Mouse (Mus musculus): ENCODE data around the gene Glrp1. TPM values are rescaled to one million over a fixed set of nuclear protein-coding genes. Genes with fewer than 3 reads are reported as not detected.

Glrp1 gene
- polyA plus RNA-seq, 2 experiments: 0.09 TPM; not detected in 1

DNA sequence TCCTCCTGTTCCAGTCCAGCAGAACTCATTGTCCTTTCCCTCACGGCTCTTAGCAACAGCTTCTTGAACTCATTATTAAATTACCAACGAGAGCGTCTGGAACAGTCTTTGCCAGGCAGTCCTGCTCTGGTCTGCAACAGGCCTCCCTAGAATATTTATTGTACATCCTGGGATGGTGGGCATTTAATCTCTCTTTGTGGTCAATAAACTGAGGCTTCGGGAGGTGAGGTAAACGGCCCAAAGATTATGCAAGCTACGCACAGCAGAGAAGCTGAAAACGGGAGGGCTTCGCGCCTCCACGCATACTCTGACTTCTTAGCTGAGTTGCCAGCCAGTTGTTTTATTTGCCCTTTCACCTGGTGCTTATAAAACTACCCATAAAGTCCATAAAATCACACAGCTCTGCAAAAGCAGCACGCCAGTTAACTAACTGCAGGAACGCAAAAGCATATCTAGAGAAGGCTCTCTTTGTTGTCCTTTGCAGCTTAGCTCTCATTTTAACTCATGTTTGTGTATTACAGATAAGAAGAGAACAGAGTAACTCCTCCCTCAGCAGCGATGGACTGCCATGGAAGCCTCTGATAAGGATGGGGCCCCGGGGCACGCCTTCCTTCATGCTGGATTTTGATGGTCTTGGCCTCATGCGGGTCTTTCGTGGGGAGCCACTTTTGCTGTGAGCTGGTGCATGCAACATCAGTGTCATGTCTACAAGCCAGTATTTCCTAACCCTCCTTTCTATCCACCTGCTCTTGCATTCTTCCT, 18.1 kb downstream of the Glrp1 start:
- peaks cover 58 to 80% of the 10 kb centered on the region in 2 experiments for H3K4me1 ChIP-seq (replicated peaks; ENCODE audit: control insufficient read depth in 2 of 2, insufficient read depth in 2 of 2, low read length in 1 of 2)
- peak overlapping the region; percentile 95 for H3K27ac ChIP-seq
- peak overlapping the region; percentile 5 to 35 for H3K4me3 ChIP-seq (ENCODE audit: insufficient read depth in 1 of 2, low read depth in 2 of 2, low read length in 2 of 2)
- peak overlapping the region; percentile 74 for H3K4me2 ChIP-seq (ENCODE audit: low read depth)
- H3K27me3 ChIP-seq (ENCODE audit: control insufficient read depth, insufficient read depth, low read length): no peaks in the 10 kb centered on the region
- peak overlapping the region; percentile 65 for H3K9ac ChIP-seq (replicated peaks)
- no peaks in the 10 kb centered on the region for H3K9me3 ChIP-seq (ENCODE audit: control insufficient read depth, low read length)
- DNase-seq (ENCODE audit: low read depth in 3 of 3, low spot score in 3 of 3) (peak; percentile 82 to 85 (median 83)), ATAC-seq (ENCODE audit: insufficient read depth) (peak; percentile 95)
- H3K36me3 ChIP-seq (replicated peaks; ENCODE audit: control insufficient read depth, insufficient read depth, low read depth): no peaks in the 10 kb centered on the region
- WGBS (ENCODE audit: insufficient replicate concordance): 8% methylated on average over 17 of the region's 17 CpGs
- peak; percentile 92 for TF ChIP-seq EP300 (IDR thresholded peaks at IDR 0.05; ENCODE audit: low read depth)
- no peak for TF ChIP-seq CTCF (IDR thresholded peaks at IDR 0.05; ENCODE audit: low read depth)

DNA sequence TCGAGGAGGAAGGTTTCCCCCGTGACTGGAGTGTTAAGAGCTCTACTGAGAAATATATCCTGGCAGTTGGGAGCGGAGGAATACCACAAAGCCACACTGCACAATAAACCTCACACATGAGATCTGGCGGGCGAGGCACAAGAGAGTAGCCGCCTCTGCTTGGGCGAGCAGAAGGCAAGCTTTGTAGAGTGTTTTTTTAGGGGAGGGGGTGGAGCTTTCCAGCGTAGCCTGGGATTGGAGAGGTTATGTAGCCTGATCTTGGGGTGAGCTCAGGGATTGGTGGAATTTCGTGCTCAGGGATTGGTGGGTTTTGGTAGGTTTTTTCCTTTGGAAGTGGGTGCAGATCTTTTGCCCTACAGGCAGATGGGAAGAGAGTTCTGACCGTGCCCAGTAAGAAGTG, 19.7 kb downstream of the Glrp1 start:
- no peak overlapping the region for H3K27ac ChIP-seq
- WGBS (ENCODE audit: insufficient replicate concordance): 72% methylated on average over 10 of the region's 10 CpGs
- H3K4me3 ChIP-seq (ENCODE audit: insufficient read depth in 1 of 2, low read depth in 2 of 2, low read length in 2 of 2): no peak overlapping the region
- TF ChIP-seq EP300 (IDR thresholded peaks at IDR 0.05; ENCODE audit: low read depth) (no peak), CTCF (IDR thresholded peaks at IDR 0.05; ENCODE audit: low read depth) (no peak)
- no peaks in the 10 kb centered on the region for H3K27me3 ChIP-seq (ENCODE audit: control insufficient read depth, insufficient read depth, low read length)
- no peaks in the 10 kb centered on the region for H3K9me3 ChIP-seq (ENCODE audit: control insufficient read depth, low read length)
- no peak overlapping the region for H3K4me2 ChIP-seq (ENCODE audit: low read depth)
- peaks cover 58 to 73% of the 10 kb centered on the region in 2 experiments for H3K4me1 ChIP-seq (replicated peaks; ENCODE audit: control insufficient read depth in 2 of 2, insufficient read depth in 2 of 2, low read length in 1 of 2)
- no peak for ATAC-seq (ENCODE audit: insufficient read depth)
- no peak for DNase-seq (ENCODE audit: low read depth in 3 of 3, low spot score in 3 of 3)
- no peak overlapping the region for H3K9ac ChIP-seq (replicated peaks)
- no peaks in the 10 kb centered on the region for H3K36me3 ChIP-seq (replicated peaks; ENCODE audit: control insufficient read depth, insufficient read depth, low read depth)

- H3K9me3 ChIP-seq (ENCODE audit: control insufficient read depth, low read length): no peaks in the 10 kb centered on the region
- peak overlapping the region; percentile 28; the same call in 1 of the 2 replicates for H3K9ac ChIP-seq (replicated peaks)
- 10% methylated on average over 4 of the region's 4 CpGs for WGBS (ENCODE audit: insufficient replicate concordance)
- no peak overlapping the region for H3K4me3 ChIP-seq (ENCODE audit: insufficient read depth in 1 of 2, low read depth in 2 of 2, low read length in 2 of 2)
- H3K36me3 ChIP-seq (replicated peaks; ENCODE audit: control insufficient read depth, insufficient read depth, low read depth): no peaks in the 10 kb centered on the region
- H3K27ac ChIP-seq: peak overlapping the region; percentile 1
- TF ChIP-seq EP300 (IDR thresholded peaks at IDR 0.05; ENCODE audit: low read depth): no peak
- no peak for TF ChIP-seq CTCF (IDR thresholded peaks at IDR 0.05; ENCODE audit: low read depth)
- ATAC-seq (ENCODE audit: insufficient read depth): no peak
- peaks cover 57 to 70% of the 10 kb centered on the region in 2 experiments for H3K4me1 ChIP-seq (replicated peaks; ENCODE audit: control insufficient read depth in 2 of 2, insufficient read depth in 2 of 2, low read length in 1 of 2)
- no peak for DNase-seq (ENCODE audit: low read depth in 3 of 3, low spot score in 3 of 3)
- H3K27me3 ChIP-seq (ENCODE audit: control insufficient read depth, insufficient read depth, low read length): no peaks in the 10 kb centered on the region
- H3K4me2 ChIP-seq (ENCODE audit: low read depth): no peak overlapping the region
Measured at GRCm38 (mm10) chr1:88488957-88489356, 20.9 kb downstream of the Glrp1 start.

DNA sequence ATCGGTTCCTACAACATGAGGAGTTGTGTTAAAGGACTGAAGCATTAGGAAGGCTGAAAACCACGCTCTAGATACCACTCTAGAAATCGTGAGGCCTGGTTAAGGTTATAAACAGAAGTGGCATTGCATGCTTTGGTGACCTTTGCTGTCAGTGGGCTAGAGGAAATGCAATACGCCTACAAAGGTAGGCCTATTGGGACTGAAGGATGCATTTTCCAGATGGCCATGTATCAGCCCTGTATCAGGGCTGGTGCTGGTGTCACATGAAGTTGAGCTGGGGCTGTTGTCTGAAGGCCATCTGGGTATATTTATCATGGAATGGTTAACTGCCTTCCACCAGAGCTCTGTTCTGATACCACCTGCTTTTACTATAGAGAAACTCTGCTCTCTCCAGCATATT, 23.5 kb downstream of the Glrp1 start:
- no peaks in the 10 kb centered on the region for H3K36me3 ChIP-seq (replicated peaks; ENCODE audit: control insufficient read depth, insufficient read depth, low read depth)
- H3K4me2 ChIP-seq (ENCODE audit: low read depth): no peak overlapping the region
- H3K27ac ChIP-seq: peak overlapping the region; percentile 25; the same call in 1 of the 2 replicates
- H3K4me3 ChIP-seq (ENCODE audit: insufficient read depth in 1 of 2, low read depth in 2 of 2, low read length in 2 of 2): no peak overlapping the region
- no peaks in the 10 kb centered on the region for H3K9me3 ChIP-seq (ENCODE audit: control insufficient read depth, low read length)
- no peaks in the 10 kb centered on the region for H3K27me3 ChIP-seq (ENCODE audit: control insufficient read depth, insufficient read depth, low read length)
- H3K9ac ChIP-seq (replicated peaks): no peak overlapping the region
- 68% methylated on average over 4 of the region's 4 CpGs for WGBS (ENCODE audit: insufficient replicate concordance)
- H3K4me1 ChIP-seq (replicated peaks; ENCODE audit: control insufficient read depth in 2 of 2, insufficient read depth in 2 of 2, low read length in 1 of 2): peaks cover 59 to 72% of the 10 kb centered on the region in 2 experiments
- TF ChIP-seq EP300 (IDR thresholded peaks at IDR 0.05; ENCODE audit: low read depth): no peak
- no peak for TF ChIP-seq CTCF (IDR thresholded peaks at IDR 0.05; ENCODE audit: low read depth)
- ATAC-seq (ENCODE audit: insufficient read depth): no peak
- no peak for DNase-seq (ENCODE audit: low read depth in 3 of 3, low spot score in 3 of 3)

GRCm38 (mm10) chr1:88484059-88484458, 25.8 kb downstream of the Glrp1 start:
- H3K9me3 ChIP-seq (ENCODE audit: control insufficient read depth, low read length): no peaks in the 10 kb centered on the region
- peaks cover 43 to 58% of the 10 kb centered on the region in 2 experiments for H3K4me1 ChIP-seq (replicated peaks; ENCODE audit: control insufficient read depth in 2 of 2, insufficient read depth in 2 of 2, low read length in 1 of 2)
- no peaks in the 10 kb centered on the region for H3K36me3 ChIP-seq (replicated peaks; ENCODE audit: control insufficient read depth, insufficient read depth, low read depth)
- H3K4me3 ChIP-seq (ENCODE audit: insufficient read depth in 1 of 2, low read depth in 2 of 2, low read length in 2 of 2): no peak overlapping the region
- H3K27me3 ChIP-seq (ENCODE audit: control insufficient read depth, insufficient read depth, low read length): no peaks in the 10 kb centered on the region
- H3K9ac ChIP-seq (replicated peaks): no peak overlapping the region; the same call in 1 of the 2 replicates
- H3K4me2 ChIP-seq (ENCODE audit: low read depth): no peak overlapping the region
- no peak for TF ChIP-seq CTCF (IDR thresholded peaks at IDR 0.05; ENCODE audit: low read depth)
- TF ChIP-seq EP300 (IDR thresholded peaks at IDR 0.05; ENCODE audit: low read depth): no peak
- DNase-seq (ENCODE audit: low read depth in 3 of 3, low spot score in 3 of 3) (no peak), ATAC-seq (ENCODE audit: insufficient read depth) (no peak)
- WGBS (ENCODE audit: insufficient replicate concordance): 62% methylated on average over 4 of the region's 4 CpGs
- peak overlapping the region; percentile 48 for H3K27ac ChIP-seq

Data from liver, embryonic 14.5 days (tissue).